Mouse (Mus musculus) neural tube, embryonic 12.5 days (tissue): ENCODE results near the gene 9430015G10Rik. TPM values are rescaled to one million over a fixed set of nuclear protein-coding genes. Genes with fewer than 3 reads are reported as not detected.

Experiments
- ATAC-seq: fragments of 200-750 bp; cut with Nextera tagmentation; 2 replicates; pipeline ENCODE4 v1.8.0; 2017; ENCODE audit warnings: low read depth, mild to moderate bottlenecking, moderate TSS enrichment, moderate library complexity; ENCODE audit not compliant: low FRiP score
- H3K27ac ChIP-seq: fragments of 300-500 bp; sonication (generic); 2 replicates; pipeline ENCODE4 v1.5.1; 2016
- H3K27me3 ChIP-seq: fragments of 300-500 bp; sonication (generic); replicated peaks from 2 replicates; pipeline ENCODE4 v1.6.1; 2016; ENCODE audit warnings: mild to moderate bottlenecking
- H3K36me3 ChIP-seq: fragments of 300-500 bp; sonication (generic); 2 replicates; pipeline ENCODE4 v1.6.1; 2016; ENCODE audit warnings: mild to moderate bottlenecking
- H3K4me1 ChIP-seq: fragments of 300-500 bp; sonication (generic); 2 replicates; pipeline ENCODE4 v1.6.1; 2016
- H3K4me2 ChIP-seq: fragments of 300-500 bp; sonication (generic); replicated peaks from 2 replicates; pipeline ENCODE4 v1.6.1; 2016; ENCODE audit warnings: mild to moderate bottlenecking
- H3K4me3 ChIP-seq: fragments of 300-500 bp; sonication (generic); 2 replicates; pipeline ENCODE4 v1.5.1; 2016
- H3K9ac ChIP-seq: fragments of 300-500 bp; sonication (generic); 2 replicates; pipeline ENCODE4 v1.6.1; 2016; ENCODE audit warnings: mild to moderate bottlenecking
- H3K9me3 ChIP-seq: fragments of 300-500 bp; sonication (generic); 2 replicates; pipeline ENCODE4 v1.6.1; 2016; ENCODE audit warnings: mild to moderate bottlenecking
- WGBS: fragments of 180-500 bp; shearing (Covaris S2); methylation state at CpG from one replicate; pipeline ENCODE4 v1.1.7; 2016; 5-methylcytosine and 5-hydroxymethylcytosine counted together
- polyA plus RNA-seq: library from polyadenylated mRNA; unstranded; fragments of >200 nt; fragmentation: Nextera tagmentation; extraction: Ambion mirVana; gene quantifications from 2 replicates; pipeline ENCODE4 v1.2.1, GENCODE M21; 2016

9430015G10Rik gene
- polyA plus RNA-seq, 1 experiment from 2014 or later = 45.6 TPM

GRCm38 (mm10) chr4:156101481-156101903 is 8.3 kb upstream of the 9430015G10Rik start:
- WGBS = 48% methylated on average over 3 of the region's 3 CpGs
- H3K4me1 ChIP-seq = no peaks in the 10 kb centered on the region
- H3K4me3 ChIP-seq = no peak overlapping the region
- no peaks in the 10 kb centered on the region for H3K36me3 ChIP-seq
- H3K9me3 ChIP-seq = no peaks in the 10 kb centered on the region
- no peak overlapping the region for H3K4me2 ChIP-seq
- H3K27ac ChIP-seq = no peak overlapping the region
- H3K27me3 ChIP-seq = no peaks in the 10 kb centered on the region
- no peak for ATAC-seq
- H3K9ac ChIP-seq = no peak overlapping the region

GRCm38 (mm10) chr4:156103342-156103741 is 6.4 kb upstream of the 9430015G10Rik start:
- Histone ChIP-seq H3K4me2 (no peak overlapping the region), H3K4me3 (no peak overlapping the region), H3K27me3 (no peaks in the 10 kb centered on the region), H3K4me1 (no peaks in the 10 kb centered on the region), H3K27ac (no peak overlapping the region), H3K9me3 (no peaks in the 10 kb centered on the region), H3K36me3 (no peaks in the 10 kb centered on the region), H3K9ac (no peak overlapping the region)
- 79% methylated on average over 4 of the region's 4 CpGs for WGBS
- ATAC-seq = no peak

- Histone ChIP-seq H3K9me3 (no peaks in the 10 kb centered on the region), H3K4me2 (peak overlapping the region; percentile 54), H3K4me3 (peak overlapping the region; percentile 33), H3K27me3 (no peaks in the 10 kb centered on the region), H3K9ac (peak overlapping the region; percentile 51), H3K4me1 (0 out of 2 replicates have a peak, but pooled peaks cover 2% of the 10 kb centered on the region), H3K27ac (no peak overlapping the region), H3K36me3 (no peaks in the 10 kb centered on the region)
- WGBS = 33% methylated on average over 13 of the region's 13 CpGs
- ATAC-seq = peak; percentile 23; the same call in 1 of the 2 replicates
These were observed 906 bp upstream of the 9430015G10Rik start for GRCm38 (mm10) chr4:156108606-156109546.

GRCm38 (mm10) chr4:156124077-156124476 is 14.3 kb downstream of the 9430015G10Rik start:
- 96% methylated on average over 7 of the region's 7 CpGs for WGBS
- no peak overlapping the region for H3K9ac ChIP-seq
- H3K27ac ChIP-seq = no peak overlapping the region
- H3K9me3 ChIP-seq = no peaks in the 10 kb centered on the region
- no peak for ATAC-seq
- no peaks in the 10 kb centered on the region for H3K27me3 ChIP-seq
- H3K4me1 ChIP-seq = no peaks in the 10 kb centered on the region
- H3K4me3 ChIP-seq = no peak overlapping the region
- no peak overlapping the region for H3K4me2 ChIP-seq
- H3K36me3 ChIP-seq = peaks cover 79% of the 10 kb centered on the region

- Histone ChIP-seq H3K27ac (no peak overlapping the region), H3K36me3 (peaks cover 66% of the 10 kb centered on the region), H3K4me3 (no peak overlapping the region), H3K9ac (no peak overlapping the region), H3K4me1 (no peaks in the 10 kb centered on the region), H3K9me3 (no peaks in the 10 kb centered on the region), H3K27me3 (no peaks in the 10 kb centered on the region), H3K4me2 (no peak overlapping the region)
- WGBS = 97% methylated on average over 6 of the region's 6 CpGs
- ATAC-seq = no peak
These were observed 15.6 kb downstream of the 9430015G10Rik start for GRCm38 (mm10) chr4:156125393-156125792.

GRCm38 (mm10) chr4:156126841-156127240 is 17.1 kb downstream of the 9430015G10Rik start:
- no peak for ATAC-seq
- Histone ChIP-seq H3K4me1 (no peaks in the 10 kb centered on the region), H3K36me3 (peaks cover 52% of the 10 kb centered on the region), H3K27ac (no peak overlapping the region), H3K27me3 (no peaks in the 10 kb centered on the region), H3K4me2 (no peak overlapping the region), H3K9me3 (no peaks in the 10 kb centered on the region), H3K4me3 (no peak overlapping the region), H3K9ac (no peak overlapping the region)
- WGBS = 93% methylated on average over 7 of the region's 7 CpGs

- H3K4me3 ChIP-seq = no peak overlapping the region
- ATAC-seq = no peak
- H3K9me3 ChIP-seq = no peaks in the 10 kb centered on the region
These were observed 19.0 kb downstream of the 9430015G10Rik start for GRCm38 (mm10) chr4:156128746-156129145.

GRCm38 (mm10) chr4:156130436-156130835 is 20.7 kb downstream of the 9430015G10Rik start, which contains the start of gene Rnf223:
Gene Rnf223 (plus strand): TSS chr4:156130513.
- H3K27me3 ChIP-seq = no peaks in the 10 kb centered on the region
- no peak for ATAC-seq
- no peak within 1 kb of the TSS for H3K4me3 ChIP-seq
- H3K27ac ChIP-seq = no peak within 1 kb of the TSS
- H3K4me1 ChIP-seq = no peaks in the 10 kb centered on the region
- no peak within 1 kb of the TSS for H3K9ac ChIP-seq
- no peak within 1 kb of the TSS for H3K4me2 ChIP-seq
- H3K36me3 ChIP-seq = peaks cover 16% of the 10 kb centered on the region
- WGBS = 86% methylated on average over 15 of the region's 15 CpGs
- H3K9me3 ChIP-seq = no peaks in the 10 kb centered on the region

More at GRCm38 (mm10) chr4:156128746-156129145, 19.0 kb downstream of the 9430015G10Rik start:
- Histone ChIP-seq H3K27me3 (no peaks in the 10 kb centered on the region), H3K36me3 (peaks cover 33% of the 10 kb centered on the region), H3K27ac (no peak overlapping the region), H3K4me1 (no peaks in the 10 kb centered on the region), H3K4me2 (no peak overlapping the region), H3K9ac (no peak overlapping the region)
- WGBS = 83% methylated on average over 5 of the region's 5 CpGs

GRCm38 (mm10) chr4:156130940-156131339 is 21.2 kb downstream of the 9430015G10Rik start:
- H3K9me3 ChIP-seq = no peaks in the 10 kb centered on the region
- no peaks in the 10 kb centered on the region for H3K27me3 ChIP-seq
- no peak overlapping the region for H3K4me2 ChIP-seq
- H3K4me3 ChIP-seq = no peak overlapping the region
- no peak overlapping the region for H3K9ac ChIP-seq
- no peak overlapping the region for H3K27ac ChIP-seq
- 88% methylated on average over 10 of the region's 10 CpGs for WGBS
- ATAC-seq = no peak
- H3K36me3 ChIP-seq = peaks cover 11% of the 10 kb centered on the region
- H3K4me1 ChIP-seq = no peaks in the 10 kb centered on the region

- no peak overlapping the region for H3K4me2 ChIP-seq
- H3K36me3 ChIP-seq = no peaks in the 10 kb centered on the region
- no peak overlapping the region for H3K4me3 ChIP-seq
- H3K9me3 ChIP-seq = no peaks in the 10 kb centered on the region
- no peak overlapping the region for H3K27ac ChIP-seq
- whole genome bisulfite sequencing = 62% methylated on average over 5 of the region's 5 CpGs
- H3K27me3 ChIP-seq = no peaks in the 10 kb centered on the region
- no peak overlapping the region for H3K9ac ChIP-seq
- no peaks in the 10 kb centered on the region for H3K4me1 ChIP-seq
- no peak for ATAC-seq
These were observed 23.6 kb downstream of the 9430015G10Rik start for GRCm38 (mm10) chr4:156133334-156133733.

GRCm38 (mm10) chr4:156133943-156134605 is 24.3 kb downstream of the 9430015G10Rik start:
- H3K4me1 ChIP-seq = no peaks in the 10 kb centered on the region
- H3K4me2 ChIP-seq = no peak overlapping the region
- no peak overlapping the region for H3K27ac ChIP-seq
- no peak overlapping the region for H3K9ac ChIP-seq
- ATAC-seq = no peak
- H3K9me3 ChIP-seq = no peaks in the 10 kb centered on the region
- 82% methylated on average over 12 of the region's 12 CpGs for WGBS
- H3K36me3 ChIP-seq = no peaks in the 10 kb centered on the region
- H3K27me3 ChIP-seq = no peaks in the 10 kb centered on the region
- H3K4me3 ChIP-seq = no peak overlapping the region

GRCm38 (mm10) chr4:156135112-156135511 is 25.3 kb downstream of the 9430015G10Rik start:
- H3K4me3 ChIP-seq = no peak overlapping the region
- no peak overlapping the region for H3K27ac ChIP-seq
- no peaks in the 10 kb centered on the region for H3K9me3 ChIP-seq
- no peak overlapping the region for H3K9ac ChIP-seq
- no peak for ATAC-seq
- no peak overlapping the region for H3K4me2 ChIP-seq
- H3K36me3 ChIP-seq = no peaks in the 10 kb centered on the region
- WGBS = 94% methylated on average over 13 of the region's 13 CpGs
- no peaks in the 10 kb centered on the region for H3K4me1 ChIP-seq
- H3K27me3 ChIP-seq = no peaks in the 10 kb centered on the region
